Mouse (Mus musculus): Measurements from ENCODE around the gene Ddx54.

GRCm38 (mm10) chr5:120615903-120616302 lies 3.4 kb downstream of the Ddx54 start:
- TF ChIP-seq CTCF (IDR thresholded peaks at IDR 0.05; ENCODE audit: low read depth) (peak; percentile 75), EP300 (IDR thresholded peaks at IDR 0.05; ENCODE audit: low read depth) (no peak)

All from liver, embryonic 14.5 days (tissue).